Comparison of ENCODE assay signal across 8 mouse cellular contexts in the genomic region with DNA sequence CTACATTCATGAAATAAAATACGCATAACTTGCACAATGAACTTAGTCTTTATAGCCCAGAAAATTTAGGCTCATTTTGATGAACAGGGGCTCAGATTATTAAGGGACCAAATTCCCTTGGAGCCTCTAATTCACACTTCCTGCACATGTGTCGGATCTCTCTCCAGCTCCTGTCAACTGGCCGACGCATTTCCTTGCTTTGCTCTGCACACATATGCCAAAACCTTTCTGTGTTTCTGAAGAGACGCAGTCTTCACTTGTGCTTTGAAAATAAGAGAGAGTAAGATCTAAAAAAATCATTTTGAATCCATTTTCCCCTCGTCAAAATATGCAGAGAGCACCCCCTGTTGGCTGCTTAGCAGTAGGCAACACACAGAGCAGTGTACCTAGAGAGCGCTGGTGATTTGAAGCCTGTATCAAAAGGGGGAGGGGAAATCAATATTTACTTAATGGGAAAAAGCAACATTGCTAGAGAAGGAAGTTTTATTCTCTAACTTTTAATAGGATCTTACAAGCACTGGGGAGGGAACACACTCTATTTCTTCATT. TPM values are rescaled to one million over a fixed set of nuclear protein-coding genes. Genes with fewer than 3 reads are reported as not detected.
DNase-seq lines count a peak whose midpoint lies in the region; ATAC-seq lines count a peak whose summit lies in the region.

No protein-coding gene starts in this region.

- H3K4me1 ChIP-seq in embryonic facial prominence, embryonic 14.5 days (ENCODE audit: control insufficient read depth, insufficient read depth, low read length), result no peaks in the 10 kb centered on the region

- H3K27me3 ChIP-seq in embryonic facial prominence, embryonic 14.5 days (replicated peaks; ENCODE audit: control insufficient read depth, insufficient read depth, low read length), result no peaks in the 10 kb centered on the region

- no peaks in the 10 kb centered on the region for H3K9me3 ChIP-seq in embryonic facial prominence, embryonic 14.5 days (ENCODE audit: control insufficient read depth, low read length)

- H3K4me3 ChIP-seq in embryonic facial prominence, embryonic 14.5 days (ENCODE audit: low read depth, low read length), result no peak overlapping the region

- no peak for ATAC-seq in embryonic facial prominence, embryonic 14.5 days (ENCODE audit: low read depth)

- H3K36me3 ChIP-seq in embryonic facial prominence, embryonic 14.5 days (ENCODE audit: control insufficient read depth, insufficient read depth, low read length), result no peaks in the 10 kb centered on the region

- no peak overlapping the region for H3K27ac ChIP-seq in embryonic facial prominence, embryonic 14.5 days (replicated peaks; ENCODE audit: low read depth, low read length)

- H3K4me2 ChIP-seq in embryonic facial prominence, embryonic 14.5 days (ENCODE audit: low read depth, low read length), result no peak overlapping the region

- WGBS in embryonic facial prominence, embryonic 14.5 days, result 32% methylated on average over 7 of the region's 7 CpGs

- DNase-seq in kidney, adult 9 months, result peak; percentile 15
- no peak for DNase-seq in kidney, adult 18-20 months
- DNase-seq in R1 (ENCODE audit: low read depth, low spot score), result peak; percentile 46
- DNase-seq in embryonic facial prominence, embryonic 14.5 days (ENCODE audit: low spot score), result peak; percentile 53
- peak; percentile 50 to 56 for DNase-seq in kidney, postnatal 4 days
- peak; percentile 10 for DNase-seq in lung, postnatal 10 days
- DNase-seq in right cerebral cortex, postnatal 36 days (ENCODE audit: low spot score in 2 of 2), result peak; percentile 20 to 28
- no peak for DNase-seq in natural killer cell, adult 2 months (ENCODE audit: low spot score in 2 of 2)

- H3K9ac ChIP-seq in embryonic facial prominence, embryonic 14.5 days (ENCODE audit: low read depth, low read length), result no peak overlapping the region

RNA-seq across cellular contexts. Expression of a gene that starts 18.5 kb away (rescaled TPM):
- polyA plus RNA-seq in embryonic facial prominence, embryonic 14.5 days (2014; fragmentation: Nextera tagmentation; extraction: Ambion mirVana), result 70.6 and 75.1 TPM in 2 replicates

Comparison
In these comparisons a context has a peak if more than half of its experiments do, and no peak if none do; other contexts are left out.
1. DNase-seq: peak in kidney, adult 9 months (single experiment), R1 (single experiment), embryonic facial prominence, embryonic 14.5 days (single experiment), kidney, postnatal 4 days (2 of 2), lung, postnatal 10 days (single experiment) and right cerebral cortex, postnatal 36 days (2 of 2); none in kidney, adult 18-20 months (single experiment) and natural killer cell, adult 2 months (0 of 2).